Mouse (Mus musculus) neutrophil, adult 5-6 weeks (primary cell): Measurements from ENCODE around the gene Sox21. TPM values are rescaled to one million over a fixed set of nuclear protein-coding genes. Genes with fewer than 3 reads are reported as not detected.

Experiments
- ATAC-seq: fragments of 151-379, 151-347 bp; 2 replicates; pipeline ENCODE4 v1.8.0; 2017; ENCODE audit warnings: mild to moderate bottlenecking, moderate TSS enrichment; ENCODE audit not compliant: insufficient number of reproducible peaks, poor library complexity, low FRiP score, severe bottlenecking; ENCODE audit errors: extremely low read depth
- total RNA-seq: library from RNA; stranded (forward); fragments of 200-1000 nt; gene quantifications from 2 replicates; pipeline ENCODE4 v1.2.3, GENCODE M21; 2017

Sox21 gene
- total RNA-seq, result not detected in 2 replicates

DNA sequence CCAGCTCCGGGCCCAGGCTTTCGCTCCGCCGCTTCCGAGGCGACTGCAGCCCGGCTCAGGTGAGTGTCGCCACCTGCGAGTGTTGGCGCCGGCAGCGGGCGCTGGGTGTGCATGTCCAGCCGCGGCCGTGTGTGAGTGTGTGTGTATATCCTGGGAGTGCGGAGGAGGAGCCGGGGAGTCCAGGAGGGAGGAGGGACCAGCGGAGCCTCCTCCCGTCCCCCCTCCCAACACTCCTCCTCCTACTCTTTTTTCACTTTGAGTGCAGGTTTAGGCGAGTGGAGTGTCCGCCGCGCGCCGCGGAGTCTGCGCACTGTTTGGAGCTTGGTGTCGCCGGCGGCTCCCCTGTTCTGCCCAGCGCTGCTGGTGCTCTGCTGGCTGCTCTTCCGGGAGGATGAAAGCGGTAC is at the start of gene Sox21:
Gene Sox21, minus strand, starts transcription at position 145 of the 404 bp plus-strand sequence.
- 0 out of 2 replicates have a peak, but pooled peaks have one; percentile 9 for ATAC-seq

DNA sequence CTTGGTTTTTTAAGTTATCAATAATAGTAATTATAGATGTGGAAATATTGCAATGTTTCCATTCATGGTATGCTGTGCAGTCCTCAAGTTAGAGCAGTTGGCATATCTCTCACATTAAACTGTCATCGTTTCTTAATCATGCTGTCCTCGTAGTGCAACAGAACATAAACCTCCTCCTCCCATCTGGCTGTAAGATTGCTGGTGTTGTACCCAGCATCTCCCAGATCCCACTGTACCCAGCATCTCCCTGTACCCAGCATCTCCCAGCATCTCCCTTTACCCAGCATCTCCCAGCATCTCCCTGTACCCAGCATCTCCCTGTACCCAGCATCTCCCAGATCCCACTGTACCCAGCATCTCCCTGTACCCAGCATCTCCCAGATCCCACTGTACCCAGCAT is 49.3 kb upstream of the Sox21 start:
- no peak for ATAC-seq

DNA sequence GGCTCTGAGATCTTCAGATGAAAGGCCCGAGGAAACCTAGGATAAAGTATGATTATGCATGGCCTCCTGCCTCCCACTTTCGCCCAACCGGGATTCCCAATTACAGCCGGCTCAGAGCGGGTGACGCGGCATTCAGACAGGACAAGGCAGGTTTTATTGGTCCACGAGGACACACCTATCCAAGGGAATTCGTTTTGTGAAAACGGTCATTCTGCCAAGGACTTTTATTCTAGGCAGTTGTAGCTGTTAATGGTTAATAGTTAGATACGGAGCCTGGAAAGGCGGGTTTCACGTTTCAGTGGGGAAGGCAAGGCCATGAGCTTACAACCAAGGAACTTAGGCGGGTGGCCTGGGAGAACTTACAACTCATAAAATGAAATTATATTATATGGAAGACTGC is 46.1 kb upstream of the Sox21 start:
- no peak for ATAC-seq

DNA sequence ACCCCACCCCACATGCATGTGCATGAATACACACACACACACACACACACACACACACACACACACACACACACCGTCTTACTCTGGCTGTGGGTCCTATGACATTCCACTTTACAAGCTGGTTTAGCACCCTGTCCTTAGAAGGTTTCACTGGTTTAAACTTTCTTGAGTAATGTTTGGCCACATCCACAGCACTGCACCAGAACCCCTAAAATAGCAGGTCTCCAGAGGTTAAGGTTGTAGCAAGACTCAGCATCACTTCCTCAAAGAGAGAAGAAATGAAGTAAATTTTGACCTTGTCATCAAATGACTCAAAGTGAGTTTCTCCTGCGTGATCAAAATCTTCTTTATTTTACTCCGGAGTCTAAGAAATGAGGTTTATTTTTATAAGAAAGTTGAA is 45.4 kb upstream of the Sox21 start:
- ATAC-seq, result no peak

DNA sequence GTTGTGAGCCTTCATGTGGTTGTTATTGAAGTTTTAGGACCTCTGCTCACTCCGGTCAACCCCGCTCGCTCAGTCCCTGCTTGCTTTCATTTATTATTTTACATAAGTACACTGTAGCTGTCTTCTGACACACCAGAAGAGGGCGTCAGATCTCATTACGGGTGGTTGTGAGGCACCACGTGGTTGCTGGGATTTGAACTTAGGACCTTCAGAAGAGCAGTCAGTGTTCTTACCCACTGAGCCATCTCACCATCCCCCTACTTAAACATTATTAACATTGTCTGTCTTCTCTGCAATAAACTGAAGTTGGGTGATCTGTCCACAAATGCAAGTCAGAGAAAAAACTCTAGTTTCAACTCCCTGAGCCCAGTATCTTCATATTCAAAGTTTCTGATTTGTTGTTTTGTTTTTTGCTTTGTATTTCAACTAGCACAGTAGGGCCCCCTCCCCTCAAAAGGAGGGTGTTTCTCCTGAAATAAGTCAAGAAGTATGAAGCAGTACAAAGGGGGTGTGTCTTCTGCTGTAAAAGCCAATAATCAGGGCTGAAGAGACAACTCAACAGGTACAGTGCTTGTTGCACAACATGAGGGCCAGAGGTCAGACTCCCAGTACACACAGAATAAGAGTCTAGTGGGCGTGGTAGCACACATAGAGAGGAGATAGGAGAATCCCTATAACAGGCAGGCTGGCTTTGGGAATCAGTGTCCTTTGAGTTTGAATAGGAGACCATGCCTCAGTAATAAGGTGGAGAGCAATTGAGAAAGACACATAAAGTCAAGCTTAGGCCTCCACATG is 41.1 kb upstream of the Sox21 start:
- no peak for ATAC-seq

DNA sequence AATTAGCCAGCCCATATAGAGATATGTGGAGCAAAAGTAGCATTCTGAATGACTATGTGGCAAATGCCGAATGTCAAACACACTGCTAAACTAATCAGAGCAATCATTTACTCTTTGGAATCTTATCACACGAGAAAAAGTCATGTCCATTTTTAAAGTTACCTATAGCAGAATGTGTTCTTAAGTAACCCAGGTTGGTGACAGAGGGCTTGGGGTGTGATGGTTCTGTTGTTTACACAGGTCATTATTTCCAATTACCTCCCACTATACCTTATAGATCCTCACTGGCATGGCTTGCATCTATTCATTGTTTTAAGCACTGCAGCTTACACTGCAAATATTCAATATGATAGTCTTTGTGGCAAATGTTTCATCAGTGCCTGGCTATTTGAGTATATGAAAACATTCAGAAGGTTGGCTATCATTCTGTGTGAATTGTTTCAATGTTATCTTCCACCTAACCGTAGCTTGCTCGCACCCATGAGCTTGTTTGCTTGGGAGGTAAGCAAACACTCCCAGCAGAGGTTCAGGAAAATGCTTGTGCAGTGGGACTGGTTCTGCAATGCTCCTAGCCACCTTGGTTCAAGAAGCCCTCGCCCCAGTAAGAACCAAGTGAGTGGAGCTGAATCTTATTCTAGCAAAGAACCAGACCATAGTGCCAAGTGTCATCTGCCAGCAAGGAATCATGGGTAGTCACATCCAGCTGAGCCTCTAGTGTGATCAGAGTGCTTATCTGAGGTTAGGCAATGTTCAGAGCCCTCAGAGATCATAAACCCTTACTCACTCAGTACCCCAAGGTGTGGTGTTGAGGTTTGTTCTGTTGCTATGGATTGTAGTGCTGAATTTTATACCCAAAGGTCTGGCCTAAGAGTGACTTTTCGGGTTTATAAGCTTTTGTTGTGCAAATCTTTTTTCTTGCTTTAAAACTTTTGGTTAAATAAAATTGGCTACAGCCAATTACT is 36.0 kb upstream of the Sox21 start:
- ATAC-seq, result no peak

DNA sequence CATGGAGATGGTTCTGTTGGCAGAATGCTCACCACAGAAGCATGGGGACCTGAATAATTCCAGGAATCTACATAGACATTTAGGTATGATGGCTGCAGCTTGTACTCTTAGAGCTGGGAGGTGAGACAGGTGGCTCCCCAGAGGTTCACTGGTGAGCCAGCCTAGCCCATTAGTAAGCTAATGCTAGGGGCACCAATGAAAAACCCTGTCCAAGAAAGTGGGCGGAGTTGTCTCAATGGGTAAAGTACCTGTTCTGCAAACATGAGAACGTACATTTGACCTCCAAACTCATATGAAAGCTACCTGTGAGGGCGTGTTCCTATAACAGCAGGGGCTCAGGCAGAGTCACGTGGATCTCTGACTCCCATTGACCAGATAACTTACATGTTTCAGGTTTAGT is 32.0 kb upstream of the Sox21 start:
- no peak for ATAC-seq

DNA sequence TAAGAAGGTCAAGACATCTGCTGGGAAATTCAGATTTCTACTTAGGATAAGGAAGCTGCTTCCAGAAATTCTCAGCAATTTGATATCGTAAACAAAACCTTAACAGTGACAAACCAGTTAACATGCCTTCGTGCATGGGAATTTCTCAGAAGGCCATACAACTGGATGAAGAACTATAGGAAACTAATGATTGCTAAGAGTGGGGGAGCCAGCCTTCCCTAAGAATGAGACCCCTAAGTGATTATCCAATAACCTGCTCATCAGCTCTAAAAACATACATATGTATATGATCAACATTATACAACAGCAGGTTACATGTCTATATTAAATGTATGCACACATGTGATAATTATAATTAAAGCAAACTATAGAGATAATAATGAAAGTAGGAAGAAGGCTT is 29.8 kb upstream of the Sox21 start, which contains the start of gene Gm9376:
Gene Gm9376, plus strand, starts transcription at position 301 of the 400 bp plus-strand sequence.
- no peak for ATAC-seq

DNA sequence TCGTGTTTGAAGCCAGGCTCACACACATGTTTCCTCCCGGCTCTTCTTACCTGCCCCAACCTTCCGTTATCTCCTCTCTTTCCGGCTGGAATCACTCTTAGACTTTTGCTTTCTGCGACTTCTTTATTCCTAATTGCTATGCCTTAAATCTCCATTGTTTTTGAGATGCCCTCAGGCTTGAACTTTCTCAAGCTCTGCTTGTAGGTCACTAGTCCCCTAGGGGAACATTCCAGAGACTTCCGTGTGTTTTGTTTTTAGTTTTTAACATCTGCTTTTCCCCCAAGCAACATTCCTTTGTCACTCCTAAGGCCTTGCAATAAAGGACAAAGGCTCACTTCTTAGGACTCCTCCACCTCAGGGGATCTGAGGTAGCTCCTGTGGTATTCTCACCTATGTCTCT is 16.6 kb upstream of the Sox21 start:
- ATAC-seq, result no peak

DNA sequence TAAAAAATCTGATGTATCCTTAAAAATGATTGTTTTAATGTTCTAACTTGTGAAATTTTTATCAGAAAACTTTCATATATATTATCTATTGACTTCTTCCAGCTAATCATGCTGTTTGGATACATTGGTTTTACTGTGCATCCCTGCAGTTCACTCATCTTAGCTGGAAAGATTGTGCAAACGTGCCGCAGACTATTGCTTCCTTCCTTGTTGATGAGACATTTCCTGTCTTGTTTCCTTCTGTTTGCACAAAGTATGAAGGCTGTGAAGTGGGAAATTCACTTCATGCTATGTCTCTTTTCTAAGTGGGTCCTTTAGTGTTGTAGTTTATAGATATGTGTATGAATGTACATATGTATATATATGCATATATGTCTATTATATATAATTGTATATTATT is 4.6 kb upstream of the Sox21 start:
- ATAC-seq, result no peak

DNA sequence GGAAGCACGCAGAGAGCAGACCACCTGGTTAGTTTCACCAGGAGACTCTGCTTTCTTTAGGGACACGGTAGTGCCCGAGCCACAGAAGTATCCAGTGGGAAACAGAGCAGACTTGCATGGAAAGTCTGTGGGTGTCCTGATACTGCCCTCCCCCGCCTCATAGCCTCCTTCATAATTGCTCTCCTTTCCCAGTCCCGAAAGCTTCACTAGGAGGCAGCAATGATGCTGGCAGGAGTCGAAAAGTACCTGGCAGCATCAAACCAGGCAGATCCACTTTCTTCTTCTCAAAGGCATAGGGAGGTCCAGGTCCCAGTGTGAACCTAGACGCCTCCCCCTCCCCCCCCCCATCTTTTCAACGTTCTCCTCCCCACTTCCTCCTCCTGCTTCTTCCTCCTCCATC is 2.5 kb upstream of the Sox21 start:
- no peak for ATAC-seq

DNA sequence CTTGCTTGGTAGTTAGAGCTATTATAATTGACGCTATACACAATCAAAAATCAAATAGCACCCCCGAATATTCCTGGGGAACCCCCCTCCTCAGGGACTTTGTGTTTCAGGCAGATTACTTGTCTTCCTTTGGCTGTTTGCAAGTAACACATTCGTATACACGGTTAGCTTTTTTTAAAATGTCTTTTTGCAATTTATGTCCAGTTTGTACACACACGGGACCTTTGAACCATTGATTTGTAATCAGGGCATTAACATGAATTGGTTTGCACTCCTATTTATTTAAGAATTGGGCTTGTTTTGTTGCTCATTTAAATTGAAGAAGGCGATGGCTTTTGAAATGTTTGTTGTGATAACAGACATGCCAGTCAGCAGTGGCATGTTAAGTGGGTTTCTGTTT is 956 bp upstream of the Sox21 start:
- no peak for ATAC-seq

DNA sequence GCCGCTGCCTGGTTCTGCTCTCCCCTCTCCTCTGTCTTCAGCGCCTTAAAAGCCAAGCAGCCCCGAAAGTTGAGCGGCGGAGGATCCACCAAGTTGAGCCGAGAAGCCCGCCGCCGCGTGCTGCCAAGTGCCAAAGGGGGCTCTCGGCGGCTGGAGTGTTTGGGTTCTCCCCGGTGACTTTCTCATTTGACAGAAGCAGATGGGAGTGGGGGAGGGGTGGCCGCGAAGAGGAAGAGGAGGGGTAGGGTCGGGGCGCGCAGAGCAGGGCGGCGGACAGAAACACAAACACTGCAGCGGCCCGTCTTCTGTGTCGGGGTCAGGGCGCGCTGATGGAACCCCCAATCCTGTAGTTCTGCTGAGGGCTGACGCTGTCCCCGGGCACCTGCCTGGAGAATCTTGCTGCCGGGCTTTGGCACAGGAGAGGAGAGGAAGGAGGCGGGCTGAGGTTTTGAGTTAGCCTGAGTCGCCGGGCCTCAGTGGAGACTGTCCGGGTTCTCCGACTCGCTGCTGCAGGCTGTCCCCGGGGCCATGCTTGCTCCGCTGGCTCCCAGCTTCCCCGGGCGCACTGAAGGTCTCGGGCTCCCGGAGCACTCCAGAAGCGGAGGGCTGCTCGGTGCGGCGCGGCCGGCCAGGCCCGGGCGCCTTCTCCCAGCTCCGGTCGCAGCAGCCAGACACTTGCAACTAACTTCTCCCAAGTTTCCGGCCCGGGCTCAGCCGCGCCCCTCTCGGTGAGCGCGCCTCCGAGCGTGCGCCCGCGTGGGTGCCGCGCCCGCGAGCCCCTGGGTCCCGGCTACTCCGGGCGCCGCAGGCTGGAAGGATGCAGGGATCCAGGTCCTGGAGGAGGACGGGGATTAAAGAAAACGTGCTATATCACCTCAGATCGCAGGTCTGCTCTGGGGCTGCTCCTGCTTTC is 601 bp downstream of the Sox21 start:
- ATAC-seq, result no peak

DNA sequence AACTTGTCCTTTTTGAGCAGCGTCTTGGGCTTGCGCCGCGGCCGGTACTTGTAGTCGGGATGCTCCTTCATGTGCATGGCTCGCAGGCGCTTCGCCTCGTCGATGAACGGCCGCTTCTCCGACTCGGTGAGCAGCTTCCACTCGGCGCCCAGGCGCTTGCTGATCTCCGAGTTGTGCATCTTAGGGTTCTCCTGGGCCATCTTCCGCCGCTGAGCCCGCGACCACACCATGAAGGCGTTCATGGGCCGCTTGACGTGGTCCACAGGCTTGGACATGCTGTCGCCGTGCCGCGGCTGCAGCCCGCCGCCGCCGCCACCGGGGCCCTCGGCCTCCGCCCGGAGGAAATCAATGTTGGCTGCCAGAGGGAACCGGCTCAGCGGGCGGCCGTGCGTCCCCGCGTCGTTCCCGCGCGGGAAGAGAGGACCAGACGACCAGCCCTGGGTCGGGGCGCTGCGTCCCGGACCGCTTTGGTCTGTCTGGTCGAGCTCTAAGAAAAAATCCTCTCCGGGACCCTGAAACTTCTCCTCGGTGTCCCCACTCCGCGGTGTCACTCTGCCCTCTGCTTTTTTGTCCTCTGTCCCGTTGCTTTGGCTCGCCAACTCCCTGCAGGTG is 1.4 kb downstream of the Sox21 start:
- no peak for ATAC-seq

DNA sequence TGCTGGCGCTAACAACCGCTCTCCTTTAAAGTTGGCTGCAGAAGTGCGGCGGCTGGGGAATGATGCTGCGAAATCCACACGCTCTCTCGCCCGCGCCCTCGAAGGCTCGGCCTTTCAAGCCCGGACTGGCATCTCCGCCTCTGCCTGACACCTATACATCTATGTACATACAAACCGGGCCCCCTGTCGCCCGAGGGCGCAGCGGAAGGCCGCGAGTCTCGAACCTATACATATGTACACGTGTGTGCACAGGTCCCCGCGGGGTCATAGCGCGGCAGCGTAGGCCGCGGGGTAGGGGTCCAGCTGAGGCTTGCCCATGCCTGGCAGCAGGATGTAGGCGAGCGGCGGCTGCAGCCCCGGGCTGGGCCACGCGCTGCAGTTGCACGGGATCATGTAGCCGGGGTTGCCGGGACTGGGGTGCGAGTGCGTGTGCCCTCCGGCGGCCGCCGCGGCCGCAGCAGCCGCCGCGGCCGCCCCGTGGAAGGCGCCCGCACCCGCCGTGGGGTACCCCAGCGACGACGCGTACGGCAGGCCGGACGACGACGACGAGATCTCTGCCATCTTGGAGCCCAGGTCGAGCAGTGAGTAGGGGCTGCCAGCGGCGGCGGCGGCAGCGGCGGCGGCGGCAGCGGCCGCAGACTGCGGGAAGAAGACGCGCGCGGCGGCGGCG is 2.2 kb downstream of the Sox21 start:
- no peak for ATAC-seq

DNA sequence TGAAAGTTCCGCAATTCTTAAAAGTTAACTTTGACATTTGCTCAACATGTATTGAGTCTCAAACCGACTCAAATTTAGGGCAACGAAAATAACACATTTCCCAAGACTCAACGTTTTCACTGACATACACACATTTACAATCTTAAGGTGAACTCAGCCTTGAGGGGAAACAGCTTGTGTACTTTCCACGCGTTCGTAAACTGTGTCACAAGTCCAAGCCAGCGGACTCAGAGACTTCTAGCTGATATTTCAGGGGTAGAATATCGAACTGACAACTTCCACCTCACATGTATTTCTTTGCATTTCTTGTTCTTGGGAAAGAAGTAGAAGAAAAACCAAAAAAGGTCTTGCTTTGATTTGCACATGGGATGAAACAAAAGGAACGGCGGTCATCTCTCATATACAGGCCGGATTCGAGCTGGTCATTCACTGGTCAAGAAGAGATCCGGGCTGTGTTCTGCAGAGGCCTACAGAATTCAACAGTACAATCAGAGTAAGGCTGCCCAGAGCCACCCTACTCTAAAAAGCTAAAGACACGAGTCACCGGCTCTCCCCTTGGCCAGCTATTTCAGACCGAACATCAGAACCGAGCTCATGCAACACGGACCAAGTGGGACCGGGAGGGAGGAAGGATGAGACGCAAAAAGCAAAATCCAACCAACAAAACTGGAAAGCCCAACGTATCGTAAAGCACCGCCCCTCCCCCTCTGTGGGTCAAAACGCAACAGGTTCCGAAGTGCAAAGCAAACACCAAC is 2.9 kb downstream of the Sox21 start:
- ATAC-seq, result no peak

DNA sequence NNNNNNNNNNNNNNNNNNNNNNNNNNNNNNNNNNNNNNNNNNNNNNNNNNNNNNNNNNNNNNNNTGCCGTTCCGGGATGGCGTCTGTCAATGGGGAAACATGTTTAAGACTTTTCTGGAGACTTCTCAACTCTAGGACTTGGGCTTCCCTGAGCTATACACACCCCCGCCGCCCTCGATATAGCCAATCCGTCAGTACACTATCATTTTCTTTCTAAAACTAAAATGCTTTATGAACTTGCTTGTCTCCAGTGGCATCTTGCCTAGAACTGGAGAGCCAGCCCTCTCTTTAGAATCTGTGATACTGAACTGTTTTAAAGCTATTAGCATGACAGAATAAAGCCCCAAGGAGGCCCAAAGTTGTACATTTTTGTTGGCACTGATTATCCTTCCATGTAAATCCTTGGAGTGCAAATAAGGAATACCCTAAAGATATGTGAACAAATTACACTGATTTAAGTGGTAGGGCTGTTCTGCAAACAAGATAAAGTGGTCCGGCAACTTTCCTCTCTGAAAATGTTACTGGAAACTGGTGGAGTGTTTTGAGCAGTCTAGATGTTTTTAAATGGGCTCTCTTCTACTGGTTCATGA is 4.4 kb downstream of the Sox21 start:
- no peak for ATAC-seq
